Mouse (Mus musculus): ENCODE measurements around the gene Ddx39b.

Gene Ddx39b

DNA sequence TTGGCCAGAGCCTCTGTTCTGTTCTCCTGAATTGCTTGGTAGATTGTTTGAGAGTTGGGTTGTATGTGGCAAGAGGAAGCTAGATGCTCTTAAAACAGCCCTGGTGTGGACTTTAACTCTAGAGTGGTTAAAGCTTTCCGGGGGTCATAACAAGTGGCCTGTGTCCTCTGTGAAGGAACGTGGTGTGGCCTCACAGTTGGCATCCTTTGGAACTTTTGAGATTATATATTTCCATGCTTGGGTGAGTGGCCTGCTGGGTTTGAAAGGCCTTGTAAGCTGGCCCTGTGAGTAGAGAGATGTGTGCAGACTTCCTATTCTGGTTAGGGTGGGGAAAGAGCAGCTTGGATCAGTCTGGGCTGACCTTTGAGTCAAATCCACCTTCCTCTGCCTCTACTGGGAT is 3.5 kb downstream of the Ddx39b start:
- DNase-seq (ENCODE audit: low read depth), result no peak

- DNase-seq (ENCODE audit: low read depth), result peak; percentile 66
Measured at GRCm38 (mm10) chr17:35245731-35246623, 4.4 kb downstream of the Ddx39b start.

- DNase-seq (ENCODE audit: low read depth), result no peak
Measured at GRCm38 (mm10) chr17:35247144-35247543, 5.6 kb downstream of the Ddx39b start.

DNA sequence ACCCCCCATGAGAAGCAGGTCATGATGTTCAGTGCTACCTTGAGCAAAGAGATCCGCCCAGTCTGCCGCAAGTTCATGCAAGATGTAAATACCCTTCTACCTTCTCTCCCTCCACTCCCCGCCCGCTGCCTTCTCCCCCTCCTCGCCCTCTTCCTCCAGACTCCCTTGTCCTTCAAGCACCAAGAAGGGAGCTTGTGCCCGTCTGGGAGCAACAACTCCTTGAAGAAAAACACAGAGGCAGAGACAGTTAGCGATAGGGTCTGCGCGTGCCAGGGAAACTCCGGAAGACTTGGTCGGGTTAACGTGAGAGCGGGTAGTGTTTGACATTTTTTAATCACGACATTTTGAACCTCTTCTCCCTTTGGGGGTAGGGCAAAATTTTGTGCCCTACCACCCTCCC is 7.4 kb downstream of the Ddx39b start:
- DNase-seq (ENCODE audit: low read depth), result no peak

DNA sequence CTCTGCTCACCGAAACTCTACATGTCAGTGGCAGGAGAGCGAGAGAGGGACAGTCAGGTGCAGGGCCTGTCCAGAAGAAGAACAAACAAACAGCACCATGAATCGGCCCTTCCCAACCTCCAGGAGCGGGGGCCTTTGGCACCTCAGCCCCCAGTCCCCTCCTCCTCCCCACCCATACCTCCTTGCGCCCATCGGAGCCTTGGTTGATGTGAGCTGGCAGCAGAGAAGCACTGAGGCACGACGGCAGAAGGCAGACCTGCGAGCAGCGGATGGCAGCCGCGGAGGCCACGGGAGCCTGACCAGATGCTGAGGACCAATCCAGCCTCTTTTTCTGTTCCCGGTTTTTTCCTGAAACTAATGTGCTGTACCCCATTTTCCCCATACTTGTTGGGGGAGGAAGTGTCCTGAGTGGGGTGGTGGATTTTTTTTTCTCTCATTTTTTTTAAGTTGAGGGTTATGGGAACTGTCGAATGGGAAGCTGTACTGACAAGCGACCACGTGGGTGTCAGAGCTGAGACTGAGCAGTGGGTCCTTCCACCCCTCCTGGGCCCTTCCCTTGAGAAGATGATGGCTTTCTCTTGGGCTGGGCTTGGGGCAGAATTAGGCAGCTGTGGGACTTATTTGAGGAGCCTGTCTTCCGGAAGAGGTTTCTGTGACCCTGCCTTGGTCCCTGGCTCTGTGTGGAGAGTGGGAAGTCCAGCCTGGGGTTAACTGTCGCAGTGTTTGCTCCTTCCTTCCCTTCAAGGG is 8.1 kb downstream of the Ddx39b start:
- DNase-seq (ENCODE audit: low read depth), result no peak

DNA sequence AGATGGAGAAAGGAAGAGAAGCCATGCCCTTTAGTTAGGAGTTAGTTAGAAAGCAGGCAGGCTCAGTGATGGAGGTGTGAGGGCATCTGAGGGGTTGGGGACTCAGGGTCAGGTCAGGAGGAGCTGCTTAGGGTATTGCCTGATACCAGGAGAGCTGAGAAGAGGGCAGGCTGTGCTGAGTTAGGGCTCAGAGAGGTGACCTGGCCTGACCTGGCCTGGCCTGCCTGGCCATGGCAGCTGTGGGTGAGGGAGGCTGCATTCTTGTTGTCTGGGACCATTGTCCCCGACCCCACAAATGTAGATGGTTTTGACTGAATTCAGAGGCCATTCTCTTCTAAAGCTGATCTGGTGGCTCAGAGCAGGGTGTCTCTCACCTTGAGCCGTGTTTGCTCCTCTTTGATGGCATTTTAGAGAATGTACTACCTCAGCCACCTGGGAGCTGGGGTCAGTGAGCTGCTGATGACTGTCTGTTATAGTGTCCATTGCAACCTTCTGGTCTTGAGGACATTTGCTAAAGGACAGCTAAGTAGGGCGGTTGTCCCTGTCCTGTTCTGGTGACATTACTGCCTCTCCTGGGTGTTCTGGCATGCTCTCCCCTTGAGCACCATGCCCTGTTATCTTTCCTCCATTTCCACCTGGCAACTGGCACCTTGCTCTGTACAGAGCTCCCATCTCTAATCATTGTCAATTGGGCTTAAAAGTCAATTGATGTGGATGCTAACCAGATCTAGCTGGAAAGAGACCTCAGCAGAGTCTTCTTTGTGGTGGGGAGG is 9.0 kb downstream of the Ddx39b start:
- DNase-seq (ENCODE audit: low read depth), result no peak

GRCm38 (mm10) chr17:35251162-35251719 is 9.7 kb downstream of the Ddx39b start:
- no peak for DNase-seq (ENCODE audit: low read depth)

DNA sequence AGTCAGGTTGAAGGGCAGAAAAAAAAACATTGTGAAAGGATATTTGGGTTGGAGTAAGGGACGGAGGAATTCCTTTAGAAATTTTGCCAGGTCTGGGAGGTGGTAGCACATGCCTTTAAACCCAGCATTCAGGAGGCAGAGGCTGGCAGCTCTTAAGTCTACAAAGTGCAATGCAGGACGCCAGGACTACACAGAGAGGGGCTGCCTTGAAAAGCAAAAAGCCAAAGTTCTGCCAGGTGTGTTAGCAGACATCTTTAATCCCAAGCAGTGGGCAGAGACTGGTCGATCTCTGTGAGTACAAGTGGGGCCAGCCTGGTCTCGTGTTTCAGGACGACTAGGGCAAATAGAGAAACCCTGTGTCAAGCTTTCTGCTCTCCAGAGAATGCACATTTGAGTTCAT is 10.4 kb downstream of the Ddx39b start:
- no peak for DNase-seq (ENCODE audit: low read depth)

GRCm38 (mm10) chr17:35252619-35253292 is 11.2 kb downstream of the Ddx39b start:
- no peak for DNase-seq (ENCODE audit: low read depth)

GRCm38 (mm10) chr17:35253293-35254093 is 11.9 kb downstream of the Ddx39b start:
- DNase-seq (ENCODE audit: low read depth), result no peak

GRCm38 (mm10) chr17:35254241-35255098 is 12.9 kb downstream of the Ddx39b start:
- DNase-seq (ENCODE audit: low read depth), result peak; percentile 76

GRCm38 (mm10) chr17:35255301-35255700 is 13.8 kb downstream of the Ddx39b start:
- DNase-seq (ENCODE audit: low read depth), result no peak

GRCm38 (mm10) chr17:35255704-35256103 is 14.2 kb downstream of the Ddx39b start:
- DNase-seq (ENCODE audit: low read depth), result no peak

- no peak for DNase-seq (ENCODE audit: low read depth)
Measured at GRCm38 (mm10) chr17:35257378-35257777, 15.8 kb downstream of the Ddx39b start.

DNA sequence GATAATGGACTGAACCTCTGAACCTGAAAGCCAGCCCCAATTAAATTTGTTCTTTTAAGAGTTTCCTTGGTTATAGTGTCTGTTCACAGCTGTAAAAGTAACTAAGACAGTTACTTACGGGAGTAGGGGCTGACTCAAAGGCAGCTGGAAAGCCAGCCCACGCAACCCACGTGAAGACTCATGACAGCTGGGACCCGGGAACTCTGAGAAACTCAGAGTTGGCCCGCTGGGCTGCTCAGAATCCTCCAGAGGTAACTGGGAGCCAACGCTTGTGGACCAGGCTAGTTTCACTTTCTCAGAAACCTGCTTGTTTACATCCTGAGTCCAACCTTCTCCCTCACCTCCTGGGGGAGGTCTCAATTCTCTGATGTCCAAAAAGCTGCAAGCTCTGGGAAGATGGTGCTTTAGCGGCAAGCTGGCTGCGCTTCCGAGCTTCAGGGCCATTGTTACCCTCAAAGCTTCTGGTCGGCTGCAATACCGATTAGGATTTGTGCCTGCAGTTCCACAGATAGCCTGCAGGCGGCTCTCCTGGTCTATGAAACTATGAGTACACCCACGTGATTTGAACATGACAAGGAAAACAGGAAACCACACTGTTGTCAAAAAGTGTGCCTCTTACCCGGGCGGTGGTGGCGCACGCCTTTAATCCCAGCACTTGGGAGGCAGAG is 16.4 kb downstream of the Ddx39b start:
- DNase-seq (ENCODE audit: low read depth), result peak; percentile 97

- peak; percentile 60 for DNase-seq (ENCODE audit: low read depth)
Measured at GRCm38 (mm10) chr17:35258492-35259478, 17.2 kb downstream of the Ddx39b start.

DNA sequence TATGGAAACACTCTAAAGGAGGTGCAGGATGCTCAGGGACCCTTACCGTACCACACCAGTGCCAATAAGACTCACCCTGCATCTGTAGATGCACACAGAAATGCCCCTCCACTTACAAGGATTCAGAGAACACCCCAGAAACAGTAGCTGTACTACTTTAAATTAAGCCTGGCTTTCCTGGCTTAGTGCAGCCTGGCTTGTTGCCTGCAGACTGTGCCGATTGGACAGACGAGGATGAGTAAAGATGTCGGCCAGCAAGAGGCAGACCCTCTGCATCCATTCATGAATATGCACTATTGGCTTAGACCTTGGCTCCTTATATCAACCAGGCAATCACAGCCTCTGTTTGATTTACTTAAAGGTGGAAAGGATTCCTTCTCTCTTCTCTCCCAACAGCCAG is 18.1 kb downstream of the Ddx39b start:
- DNase-seq (ENCODE audit: low read depth), result no peak

DNA sequence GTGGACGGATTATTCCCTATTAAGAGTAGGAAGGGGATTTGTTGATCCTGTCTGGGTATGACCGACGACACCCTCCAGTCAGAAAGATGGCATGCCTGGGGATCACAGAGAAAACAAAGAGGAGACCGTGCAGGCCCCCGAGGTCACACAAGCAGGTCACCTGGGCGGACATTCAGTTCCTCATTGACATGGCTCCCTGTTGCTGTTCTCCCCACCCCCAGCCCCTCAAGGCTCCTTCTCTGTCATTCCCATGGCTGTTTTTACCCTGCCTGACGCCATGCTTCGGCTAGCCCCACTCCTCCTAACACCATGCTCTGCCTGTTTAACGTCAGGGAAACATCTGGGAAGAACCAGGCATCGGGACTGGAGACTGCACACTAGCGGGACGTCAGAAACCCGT is 20.1 kb downstream of the Ddx39b start:
- DNase-seq (ENCODE audit: low read depth), result no peak
